Mouse (Mus musculus) stomach, postnatal 0 days (tissue): Measurements from ENCODE around the gene Sytl1. TPM values are rescaled to one million over a fixed set of nuclear protein-coding genes. Genes with fewer than 3 reads are reported as not detected.
A peak's percentile ranks its signal among the peaks of the same experiment; 100 is the strongest.

Experiments used
- ATAC-seq: fragments of 200-750 bp; cut with Nextera tagmentation; 2 replicates; pipeline ENCODE4 v1.8.0; 2017; ENCODE audit not compliant: low FRiP score, low TSS enrichment
- DNase-seq: peaks from one replicate; pipeline ENCODE4 v3.0.0-alpha.2; 2016; ENCODE audit warnings: low spot score
- H3K27ac ChIP-seq: fragments of 300-500 bp; sonication (generic); replicated peaks from 2 replicates; pipeline ENCODE4 v1.5.1; 2014; ENCODE audit warnings: mild to moderate bottlenecking, control low read depth
- H3K27me3 ChIP-seq: fragments of 300-500 bp; sonication (generic); 2 replicates; pipeline ENCODE4 v1.6.1; 2014; ENCODE audit warnings: low read length; ENCODE audit not compliant: control insufficient read depth, insufficient read depth
- H3K36me3 ChIP-seq: fragments of 300-500 bp; sonication (generic); 2 replicates; pipeline ENCODE4 v1.6.1; 2014; ENCODE audit warnings: low read length, mixed read lengths; ENCODE audit not compliant: control insufficient read depth, insufficient read depth
- H3K4me1 ChIP-seq: fragments of 300-500 bp; sonication (generic); replicated peaks from 2 replicates; pipeline ENCODE4 v1.6.1; 2014; ENCODE audit warnings: antibody characterized with exemption; ENCODE audit not compliant: control insufficient read depth, insufficient read depth
- H3K4me2 ChIP-seq: fragments of 300-500 bp; sonication (generic); replicated peaks from 2 replicates; pipeline ENCODE4 v1.6.1; 2014; ENCODE audit warnings: low read depth, mild to moderate bottlenecking, control low read depth, moderate library complexity
- H3K4me3 ChIP-seq: fragments of 300-500 bp; sonication (generic); 2 replicates; pipeline ENCODE4 v1.5.1; 2014; ENCODE audit warnings: low read depth, low read length, control low read depth
- H3K9ac ChIP-seq: fragments of 300-500 bp; sonication (generic); 2 replicates; pipeline ENCODE4 v1.6.1; 2014; ENCODE audit warnings: mild to moderate bottlenecking, low read length, control low read depth, mixed read lengths
- H3K9me3 ChIP-seq: fragments of 300-500 bp; sonication (generic); 2 replicates; pipeline ENCODE4 v1.6.1; 2016; ENCODE audit warnings: low read length; ENCODE audit not compliant: control insufficient read depth
- CTCF ChIP-seq: IDR thresholded peaks from 2 replicates; pipeline ENCODE4 v1.5.1; 2016; ENCODE audit warnings: antibody characterized with exemption, low read depth, mild to moderate bottlenecking, moderate library complexity
- EP300 ChIP-seq: optimal IDR thresholded peaks from 2 replicates; pipeline ENCODE3; 2016; ENCODE audit warnings: antibody characterized with exemption
- WGBS: fragments of 180-500 bp; shearing (Covaris S2); extraction: QIAGEN DNeasy Blood & Tissue Kit; methylation state at CpG from one replicate; pipeline ENCODE4 v1.1.7; 2014; 5-methylcytosine and 5-hydroxymethylcytosine counted together
- polyA plus RNA-seq: library from polyadenylated mRNA; unstranded; fragments of >200 nt; fragmentation: Nextera tagmentation; extraction: Ambion mirVana; gene quantifications from 2 replicates; pipeline ENCODE4 v1.2.1, GENCODE M21; 2015

Gene Sytl1
- polyA plus RNA-seq, 1 experiment from 2014 or later = 93.5 TPM

- no peak for DNase-seq
- TF ChIP-seq EP300 (no peak), CTCF (no peak)
- WGBS = 70% methylated on average over 11 of the region's 11 CpGs
- Histone ChIP-seq H3K4me3 (no peak overlapping the region), H3K27ac (no peak overlapping the region), H3K4me1 (no peaks in the 10 kb centered on the region), H3K27me3 (no peaks in the 10 kb centered on the region), H3K9ac (no peak overlapping the region), H3K36me3 (peaks cover 18% of the 10 kb centered on the region), H3K4me2 (no peak overlapping the region), H3K9me3 (no peaks in the 10 kb centered on the region)
- ATAC-seq = no peak
Observed at GRCm38 (mm10) chr4:133294084-133294483, 31.2 kb upstream of the Sytl1 start.

DNA sequence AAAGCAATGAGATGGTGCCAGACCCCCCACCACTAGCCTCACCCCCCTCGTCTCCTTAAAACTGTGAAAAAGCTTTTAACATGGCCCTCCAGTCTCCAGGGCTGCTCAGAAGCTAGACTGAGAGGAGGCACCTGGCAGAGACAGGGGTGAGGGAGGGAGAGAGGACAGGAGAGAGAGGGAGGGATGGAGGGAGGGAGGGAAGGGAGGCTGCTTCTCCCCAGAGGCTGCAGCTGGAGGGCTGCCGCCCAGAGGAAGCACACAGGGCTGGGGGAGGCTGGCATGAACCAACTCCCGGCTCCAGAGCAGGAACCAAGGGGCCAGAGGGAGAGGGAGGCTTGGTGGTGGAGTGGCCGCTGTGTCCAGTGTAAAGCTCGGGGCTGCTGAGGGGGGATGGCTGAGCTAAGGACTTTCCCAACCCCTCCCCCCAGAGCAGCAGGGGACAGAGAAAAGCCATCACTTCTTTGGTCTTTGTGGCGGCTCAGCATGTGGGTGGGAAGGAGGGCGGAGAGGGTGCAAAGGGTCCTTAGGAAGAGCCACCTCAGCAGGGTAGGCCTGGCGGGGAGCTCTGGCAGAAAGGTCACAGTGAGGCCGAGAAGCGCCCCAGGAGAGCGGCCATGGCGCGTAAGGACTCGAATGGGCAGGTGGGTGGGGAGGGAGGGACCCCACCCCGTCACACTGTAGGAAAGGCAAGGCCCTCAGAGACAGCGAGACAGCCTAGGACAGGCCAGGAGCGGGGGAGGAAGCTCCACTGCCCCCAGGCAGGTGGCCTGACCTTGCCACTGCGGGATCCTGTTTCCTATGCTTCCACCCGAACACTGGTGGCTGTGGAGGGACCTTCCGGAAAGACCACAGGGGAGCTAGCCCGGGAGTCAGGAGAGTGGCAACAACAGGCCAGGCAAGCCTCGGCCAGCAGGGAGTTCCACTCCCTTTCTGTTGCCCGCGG lies 30.3 kb upstream of the Sytl1 start:
- Histone ChIP-seq H3K4me3 (no peak overlapping the region), H3K27me3 (no peaks in the 10 kb centered on the region), H3K4me2 (no peak overlapping the region), H3K4me1 (no peaks in the 10 kb centered on the region), H3K9ac (0 out of 2 replicates have a peak overlapping the region, but pooled peaks have one; percentile 8), H3K27ac (no peak overlapping the region), H3K9me3 (no peaks in the 10 kb centered on the region), H3K36me3 (peaks cover 18% of the 10 kb centered on the region)
- DNase-seq (no peak), ATAC-seq (peak; percentile 23; the same call in 1 of the 2 replicates)
- WGBS = 51% methylated on average over 24 of the region's 24 CpGs
- TF ChIP-seq CTCF = no peak
- TF ChIP-seq EP300 = no peak

DNA sequence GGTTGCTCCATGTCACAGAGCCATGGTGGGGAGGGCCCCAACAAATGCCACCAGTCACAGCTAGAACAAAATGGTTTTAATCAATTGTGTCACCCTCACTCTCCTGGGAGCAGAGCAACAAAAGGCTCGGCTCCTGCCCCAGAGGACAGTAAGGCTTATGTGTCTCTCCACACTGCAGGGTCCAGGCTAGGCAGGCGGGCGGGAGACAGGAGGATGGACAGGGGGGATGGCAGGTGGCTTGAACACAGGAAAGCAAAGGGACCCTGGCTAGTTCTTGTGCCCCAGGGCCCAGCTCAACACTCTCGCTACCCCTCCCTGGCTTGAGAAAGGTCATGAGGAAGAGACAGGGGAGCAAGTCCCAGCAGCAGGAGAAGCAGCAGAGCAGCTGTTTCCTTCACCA lies 29.5 kb upstream of the Sytl1 start:
- Histone ChIP-seq H3K4me1 (no peaks in the 10 kb centered on the region), H3K4me2 (no peak overlapping the region), H3K9ac (no peak overlapping the region), H3K27me3 (no peaks in the 10 kb centered on the region), H3K4me3 (no peak overlapping the region), H3K36me3 (peaks cover 18% of the 10 kb centered on the region), H3K27ac (no peak overlapping the region), H3K9me3 (no peaks in the 10 kb centered on the region)
- DNase-seq (no peak), ATAC-seq (no peak)
- TF ChIP-seq CTCF (no peak), EP300 (no peak)
- 86% methylated on average over 4 of the region's 4 CpGs for WGBS

DNA sequence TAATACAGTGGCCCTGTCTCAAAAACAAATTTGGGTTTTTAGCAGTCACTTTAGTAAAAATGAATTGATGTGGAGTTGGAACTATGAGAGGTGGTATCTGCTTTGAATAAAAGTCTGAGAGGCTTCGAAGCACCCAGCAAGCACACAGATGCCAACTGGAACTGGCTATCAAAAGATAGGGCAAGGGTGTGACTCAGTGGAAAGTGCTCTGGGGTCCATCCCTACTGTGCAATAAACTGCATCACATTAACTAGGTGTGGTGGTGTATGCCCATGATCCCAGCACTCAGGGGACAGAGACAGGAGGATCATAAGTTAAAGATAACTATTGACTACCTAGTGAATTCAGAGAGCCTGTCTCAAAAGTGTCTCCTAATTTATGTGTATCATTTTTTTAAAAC lies 28.3 kb upstream of the Sytl1 start:
- no peak overlapping the region for H3K4me3 ChIP-seq
- TF ChIP-seq EP300 = no peak
- TF ChIP-seq CTCF = no peak
- no peak overlapping the region for H3K27ac ChIP-seq
- H3K4me1 ChIP-seq = no peaks in the 10 kb centered on the region
- WGBS = 89% methylated on average over 1 of the region's 1 CpGs
- DNase-seq (no peak), ATAC-seq (no peak)
- H3K9me3 ChIP-seq = no peaks in the 10 kb centered on the region
- H3K4me2 ChIP-seq = no peak overlapping the region
- no peaks in the 10 kb centered on the region for H3K27me3 ChIP-seq
- H3K36me3 ChIP-seq = peaks cover 18% of the 10 kb centered on the region
- no peak overlapping the region for H3K9ac ChIP-seq

GRCm38 (mm10) chr4:133286476-133287077 lies 23.7 kb upstream of the Sytl1 start:
- Histone ChIP-seq H3K36me3 (no peaks in the 10 kb centered on the region), H3K4me1 (no peaks in the 10 kb centered on the region), H3K27ac (no peak overlapping the region), H3K4me2 (no peak overlapping the region), H3K9ac (no peak overlapping the region), H3K9me3 (no peaks in the 10 kb centered on the region), H3K27me3 (no peaks in the 10 kb centered on the region), H3K4me3 (no peak overlapping the region)
- no peak for DNase-seq
- TF ChIP-seq EP300 = no peak
- TF ChIP-seq CTCF = no peak
- 77% methylated on average over 4 of the region's 4 CpGs for WGBS
- ATAC-seq = no peak

DNA sequence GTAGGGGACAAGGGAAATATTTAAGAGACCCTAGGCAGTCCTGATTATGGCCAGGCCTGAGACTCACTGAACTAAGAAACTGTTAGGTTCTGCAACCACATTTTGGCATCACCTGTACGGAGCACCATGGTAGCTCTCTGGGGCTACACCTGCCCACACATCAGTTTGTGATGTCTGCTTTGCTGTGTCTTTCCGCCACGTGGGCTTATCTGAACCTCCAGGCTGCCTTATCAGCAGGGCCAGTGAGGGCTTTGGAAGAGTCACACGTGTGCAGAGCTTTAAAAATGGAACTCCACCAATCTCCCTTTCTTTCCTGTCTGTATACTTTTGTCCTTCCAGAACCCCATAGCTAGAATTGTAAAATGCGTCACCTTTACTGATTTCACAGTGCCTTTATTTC lies 23.0 kb upstream of the Sytl1 start:
- no peak overlapping the region for H3K4me3 ChIP-seq
- ATAC-seq (no peak), DNase-seq (no peak)
- WGBS = 61% methylated on average over 5 of the region's 5 CpGs
- no peak overlapping the region for H3K9ac ChIP-seq
- H3K36me3 ChIP-seq = no peaks in the 10 kb centered on the region
- no peak overlapping the region for H3K4me2 ChIP-seq
- no peaks in the 10 kb centered on the region for H3K4me1 ChIP-seq
- H3K27ac ChIP-seq = no peak overlapping the region
- TF ChIP-seq CTCF = no peak
- TF ChIP-seq EP300 = no peak
- no peaks in the 10 kb centered on the region for H3K9me3 ChIP-seq
- H3K27me3 ChIP-seq = no peaks in the 10 kb centered on the region
